Mouse (Mus musculus): ENCODE data around the gene Irgm2.

GRCm38 (mm10) chr11:58155458-58155857 lies 44.0 kb upstream of the Irgm2 start:
- TF ChIP-seq CTCF (IDR thresholded peaks at IDR 0.05; ENCODE audit: extremely low read depth, insufficient read length, insufficient replicate concordance, low read depth, low read length) (no peak), POLR2A (IDR thresholded peaks at IDR 0.05; ENCODE audit: low read depth, low read length) (no peak)
